Mouse (Mus musculus) small intestine, adult 2 months (tissue): ENCODE measurements around the gene Creb1. TPM values are rescaled to one million over a fixed set of nuclear protein-coding genes. Genes with fewer than 3 reads are reported as not detected.
"Not testable (repeated sequence)": the region's sequence is repeated elsewhere in the genome, so short reads cannot be mapped to it uniquely, and the experiment has no call there.

Source experiments
- H3K27ac ChIP-seq: fragments of 200-500 bp; 2 replicates; pipeline ENCODE4 v1.5.1; 2012; ENCODE audit warnings: low read depth, low read length, control low read depth, inconsistent platforms; ENCODE audit not compliant: insufficient read depth
- H3K27me3 ChIP-seq: fragments of 200-500 bp; 2 replicates; pipeline ENCODE4 v1.6.1; 2012; ENCODE audit warnings: mild to moderate bottlenecking, moderate library complexity, low read length, inconsistent platforms; ENCODE audit not compliant: control insufficient read depth, insufficient read depth
- H3K36me3 ChIP-seq: fragments of 200-500 bp; 2 replicates; pipeline ENCODE4 v1.6.1; 2012; ENCODE audit warnings: mild to moderate bottlenecking, low read length, control low read depth, inconsistent platforms; ENCODE audit not compliant: control insufficient read depth, insufficient read depth
- H3K4me1 ChIP-seq: fragments of 200-500 bp; 2 replicates; pipeline ENCODE4 v1.6.1; 2012; ENCODE audit warnings: low read length, inconsistent platforms, mixed read lengths; ENCODE audit not compliant: control insufficient read depth, insufficient read depth, insufficient read length
- H3K4me3 ChIP-seq: fragments of 200-500 bp; 2 replicates; pipeline ENCODE4 v1.5.1; 2012; ENCODE audit warnings: low read depth, mild to moderate bottlenecking, control low read depth, inconsistent platforms, low read length, moderate library complexity
- CTCF ChIP-seq: fragments of 200-500 bp; IDR thresholded peaks from 2 replicates; pipeline ENCODE4 v1.5.1; 2012; ENCODE audit warnings: low read depth, mild to moderate bottlenecking, control low read depth, inconsistent platforms, low read length, moderate library complexity, mixed read lengths; ENCODE audit not compliant: insufficient replicate concordance, insufficient read length; ENCODE audit errors: extremely low read depth
- POLR2A ChIP-seq: fragments of 200-500 bp; IDR thresholded peaks from 2 replicates; pipeline ENCODE4 v1.6.1; 2012; ENCODE audit warnings: low read depth, mild to moderate bottlenecking, control low read depth, inconsistent platforms, low read length, moderate library complexity
- WGBS: fragments of 180-500 bp; shearing (Covaris S2); methylation state at CpG from one replicate; pipeline ENCODE4 v1.1.7; 2018; 5-methylcytosine and 5-hydroxymethylcytosine counted together
- polyA plus RNA-seq: library from polyadenylated mRNA; depleted of rRNA; stranded (reverse); fragments of >200 nt; gene quantifications from 2 replicates; pipeline ENCODE4 v1.2.3, GENCODE M21; 2012; rRNA removed

The Creb1 gene
- polyA plus RNA-seq, 1 experiment, result 12.6 TPM

- 50% methylated on average over 2 of the region's 2 CpGs for WGBS
- TF ChIP-seq POLR2A (no peak), CTCF (no peak)
- Histone ChIP-seq H3K4me3 (no peak overlapping the region), H3K27ac (no peak overlapping the region), H3K4me1 (peaks cover 4% of the 10 kb centered on the region; the same call in 1 of the 2 replicates), H3K36me3 (no peaks in the 10 kb centered on the region), H3K27me3 (no peaks in the 10 kb centered on the region)
These were observed 103.2 kb downstream of the Creb1 start for GRCm38 (mm10) chr1:64635624-64636023.

GRCm38 (mm10) chr1:64639279-64639678 is 106.8 kb downstream of the Creb1 start:
- WGBS, result 88% methylated on average over 6 of the region's 6 CpGs
- H3K4me1 ChIP-seq, result no peaks in the 10 kb centered on the region
- no peaks in the 10 kb centered on the region for H3K27me3 ChIP-seq
- H3K4me3 ChIP-seq, result no peak overlapping the region
- TF ChIP-seq POLR2A (no peak), CTCF (no peak)
- H3K27ac ChIP-seq, result no peak overlapping the region
- no peaks in the 10 kb centered on the region for H3K36me3 ChIP-seq

DNA sequence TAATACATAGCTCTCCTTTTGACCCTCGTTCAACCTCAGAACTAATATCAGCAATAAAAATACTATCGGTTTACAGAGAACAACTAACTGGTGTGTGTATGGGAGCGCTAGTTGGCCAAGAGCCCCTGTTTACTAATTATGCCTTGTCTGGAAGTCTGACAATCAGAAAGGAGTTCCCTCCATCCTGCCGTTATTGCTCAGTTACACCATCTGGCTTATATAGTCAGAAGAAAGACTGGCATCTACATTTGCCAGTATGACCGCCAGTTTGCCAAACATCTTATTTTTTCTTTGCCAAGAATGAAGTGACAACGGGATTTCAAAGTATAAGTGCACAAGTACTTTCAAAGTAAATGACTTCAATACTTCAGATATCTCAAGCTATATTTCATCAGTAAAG is 108.6 kb downstream of the Creb1 start:
- H3K36me3 ChIP-seq, result no peaks in the 10 kb centered on the region
- H3K4me1 ChIP-seq, result no peaks in the 10 kb centered on the region
- no peak overlapping the region for H3K27ac ChIP-seq
- no peaks in the 10 kb centered on the region for H3K27me3 ChIP-seq
- TF ChIP-seq CTCF, result no peak
- TF ChIP-seq POLR2A, result no peak
- 74% methylated on average over 6 of the region's 6 CpGs for WGBS
- no peak overlapping the region for H3K4me3 ChIP-seq

DNA sequence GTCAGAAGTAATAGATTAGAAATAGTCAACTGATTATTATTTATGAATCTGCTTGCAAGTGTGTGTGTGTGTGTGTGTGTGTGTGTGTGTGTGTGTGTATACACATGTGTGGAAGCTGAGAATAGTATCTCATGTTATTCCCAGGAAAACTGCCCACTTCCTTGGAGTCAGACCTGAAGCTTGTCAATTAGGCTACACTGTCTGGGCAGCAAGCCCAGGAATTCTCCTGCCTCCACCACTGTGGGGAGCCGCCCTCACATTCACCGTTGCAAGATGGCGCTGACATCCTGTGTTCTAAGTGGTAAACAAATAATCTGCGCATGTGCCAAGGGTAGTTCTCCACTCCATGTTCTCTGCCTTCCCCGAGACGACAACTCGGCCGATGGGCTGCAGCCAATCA is 110.1 kb downstream of the Creb1 start:
- not testable (repeated sequence) for H3K4me1 ChIP-seq, H3K27ac ChIP-seq, H3K36me3 ChIP-seq, H3K27me3 ChIP-seq, H3K4me3 ChIP-seq
- WGBS, result 93% methylated on average over 8 of the region's 8 CpGs

GRCm38 (mm10) chr1:64644513-64644912 is 112.1 kb downstream of the Creb1 start:
- 84% methylated on average over 3 of the region's 3 CpGs for WGBS
- H3K4me3 ChIP-seq, result no peak overlapping the region
- H3K27ac ChIP-seq, result no peak overlapping the region
- no peaks in the 10 kb centered on the region for H3K4me1 ChIP-seq
- TF ChIP-seq POLR2A (no peak), CTCF (no peak)
- H3K27me3 ChIP-seq, result no peaks in the 10 kb centered on the region
- H3K36me3 ChIP-seq, result no peaks in the 10 kb centered on the region

DNA sequence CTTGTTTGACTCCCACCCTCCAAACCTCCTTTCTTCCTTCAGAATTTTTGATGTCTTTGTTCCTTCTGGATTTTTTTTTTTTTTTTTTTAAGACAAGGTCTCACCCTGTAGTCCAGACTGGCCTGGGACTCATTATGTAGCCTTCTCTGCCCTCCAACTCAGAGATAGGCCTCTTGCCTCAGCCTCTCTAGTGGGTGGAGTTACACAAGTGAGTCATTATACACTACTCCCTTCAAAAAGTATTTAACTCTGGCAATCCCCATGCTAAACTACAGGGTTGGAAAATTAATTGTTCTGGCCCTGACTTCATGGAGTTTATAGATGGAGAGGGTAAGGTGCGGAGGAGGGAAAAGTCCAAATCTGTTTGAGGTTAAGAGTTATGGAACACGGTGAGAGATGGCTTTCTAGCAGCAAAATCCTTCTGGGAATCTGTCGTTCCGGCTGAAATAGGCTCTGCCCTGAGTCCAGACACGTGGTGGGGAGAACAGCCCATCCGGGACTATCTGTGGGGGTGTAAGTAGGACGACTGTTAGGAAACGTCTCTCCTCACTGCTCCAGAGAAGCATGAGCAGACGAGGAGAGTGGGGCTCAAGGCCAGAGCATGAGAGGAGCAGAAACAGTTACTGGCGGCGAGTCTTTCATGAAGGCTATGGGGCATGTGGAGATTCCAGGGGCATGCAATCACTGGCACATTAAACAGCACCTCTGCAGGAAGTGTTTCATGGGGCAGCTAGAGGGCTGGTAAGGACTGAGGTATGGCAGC is 117.1 kb downstream of the Creb1 start:
- no peaks in the 10 kb centered on the region for H3K27me3 ChIP-seq
- WGBS, result 68% methylated on average over 11 of the region's 11 CpGs

GRCm38 (mm10) chr1:64653701-64654100 is 121.3 kb downstream of the Creb1 start:
- H3K4me3 ChIP-seq, result no peak overlapping the region
- no peak overlapping the region for H3K27ac ChIP-seq
- H3K36me3 ChIP-seq, result no peaks in the 10 kb centered on the region
- no peaks in the 10 kb centered on the region for H3K4me1 ChIP-seq
- TF ChIP-seq CTCF, result no peak
- no peak for TF ChIP-seq POLR2A
- WGBS, result 90% methylated on average over 6 of the region's 6 CpGs
- H3K27me3 ChIP-seq, result no peaks in the 10 kb centered on the region

More for the DNA sequence above, 117.1 kb downstream of the Creb1 start:
- TF ChIP-seq CTCF, result no peak
- no peak for TF ChIP-seq POLR2A
- Histone ChIP-seq H3K4me3 (no peak overlapping the region), H3K27ac (no peak overlapping the region), H3K36me3 (no peaks in the 10 kb centered on the region), H3K4me1 (no peaks in the 10 kb centered on the region)

Other genes starting within 250 kb of the Creb1 start
- gene Mettl21a, start 84.6 kb downstream of the Creb1 start, polyA plus RNA-seq, result 3.0 and 4.6 TPM in 2 replicates
- gene Ccnyl1, start 157.8 kb downstream of the Creb1 start, polyA plus RNA-seq, result 15.8 and 35.4 TPM in 2 replicates
- gene Fzd5, start 205.1 kb downstream of the Creb1 start, polyA plus RNA-seq, result 51.3 and 133 TPM in 2 replicates